Mouse (Mus musculus) forebrain, embryonic 11.5 days (tissue): ENCODE measurements around the gene C2cd5. TPM values are rescaled to one million over a fixed set of nuclear protein-coding genes. Genes with fewer than 3 reads are reported as not detected.

Source experiments
- ATAC-seq: fragments of 200-750 bp; cut with Nextera tagmentation; replicated peaks from 2 replicates; pipeline ENCODE4 v1.8.0; 2017; ENCODE audit warnings: moderate TSS enrichment; ENCODE audit not compliant: low FRiP score
- DNase-seq: peaks from one replicate; pipeline ENCODE4 v3.0.0-alpha.2; 2017; ENCODE audit warnings: low spot score
- H3K27ac ChIP-seq: fragments of 300-500 bp; sonication (generic); 2 replicates; pipeline ENCODE4 v1.5.1; 2014; ENCODE audit warnings: low read depth, low read length
- H3K27me3 ChIP-seq: fragments of 300-500 bp; sonication (generic); 2 replicates; pipeline ENCODE4 v1.6.1; 2014; ENCODE audit warnings: mild to moderate bottlenecking, low read length, mixed read lengths; ENCODE audit not compliant: control insufficient read depth, insufficient read depth
- H3K36me3 ChIP-seq: fragments of 300-500 bp; sonication (generic); 2 replicates; pipeline ENCODE4 v1.6.1; 2014; ENCODE audit warnings: mild to moderate bottlenecking, low read length, moderate library complexity, mixed read lengths; ENCODE audit not compliant: control insufficient read depth, insufficient read depth
- H3K4me1 ChIP-seq: fragments of 300-500 bp; sonication (generic); replicated peaks from 2 replicates; pipeline ENCODE4 v1.6.1; 2014; ENCODE audit warnings: low read length, mixed read lengths; ENCODE audit not compliant: control insufficient read depth, insufficient read depth
- H3K4me2 ChIP-seq: fragments of 300-500 bp; sonication (generic); 2 replicates; pipeline ENCODE4 v1.6.1; 2014; ENCODE audit warnings: low read depth, mild to moderate bottlenecking, low read length, moderate library complexity, mixed read lengths; ENCODE audit not compliant: severe bottlenecking
- H3K4me3 ChIP-seq: fragments of 300-500 bp; sonication (generic); 2 replicates; pipeline ENCODE4 v1.5.1; 2014; ENCODE audit warnings: low read depth, low read length
- H3K9ac ChIP-seq: fragments of 300-500 bp; sonication (generic); 2 replicates; pipeline ENCODE4 v1.6.1; 2014; ENCODE audit warnings: low read length
- H3K9me3 ChIP-seq: fragments of 300-500 bp; sonication (generic); 2 replicates; pipeline ENCODE4 v1.6.1; 2016; ENCODE audit warnings: low read length, mixed read lengths; ENCODE audit not compliant: control insufficient read depth
- WGBS: fragments of 180-500 bp; shearing (Covaris S2); extraction: QIAGEN DNeasy Blood & Tissue Kit; methylation state at CpG from one replicate; pipeline ENCODE4 v1.1.7; 2014; 5-methylcytosine and 5-hydroxymethylcytosine counted together
- polyA plus RNA-seq: library from polyadenylated mRNA; unstranded; fragments of >200 nt; fragmentation: Nextera tagmentation; extraction: Ambion mirVana; gene quantifications from 2 replicates; pipeline ENCODE4 v1.2.1, GENCODE M21; 2014

C2cd5 gene
- polyA plus RNA-seq, 1 experiment from 2014 or later, result 37.5 TPM

GRCm38 (mm10) chr6:143047538-143048258 lies 52.2 kb downstream of the C2cd5 start:
- WGBS, result 91% methylated on average over 15 of the region's 15 CpGs
- Histone ChIP-seq H3K9me3 (no peaks in the 10 kb centered on the region), H3K27me3 (no peaks in the 10 kb centered on the region), H3K4me1 (no peaks in the 10 kb centered on the region), H3K9ac (no peak overlapping the region), H3K4me2 (no peak overlapping the region), H3K27ac (no peak overlapping the region), H3K36me3 (no peaks in the 10 kb centered on the region; the same call in 1 of the 2 replicates), H3K4me3 (no peak overlapping the region)
- ATAC-seq, result no peak
- DNase-seq, result no peak

DNA sequence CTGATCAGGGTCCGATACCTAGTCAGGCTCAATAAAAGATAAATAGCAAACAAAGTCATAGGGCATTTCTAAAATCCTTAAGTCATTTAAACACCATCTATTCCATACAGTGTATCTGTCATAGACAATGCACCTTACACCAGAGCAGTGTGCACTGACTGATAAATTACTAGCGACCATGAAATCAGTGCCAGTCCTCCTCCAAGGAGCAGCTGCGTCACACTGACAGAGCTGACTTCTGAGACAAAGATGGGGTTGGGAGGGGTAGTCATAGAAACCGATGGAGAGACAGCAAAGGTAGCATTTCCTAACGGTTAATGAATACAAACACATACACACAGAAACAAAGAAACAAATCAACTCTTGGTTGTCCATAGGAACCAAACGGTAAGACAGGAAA lies 58.4 kb downstream of the C2cd5 start:
- no peak overlapping the region for H3K9ac ChIP-seq
- no peak overlapping the region for H3K4me2 ChIP-seq
- H3K36me3 ChIP-seq, result peaks cover 3% of the 10 kb centered on the region; the same call in 1 of the 2 replicates
- no peaks in the 10 kb centered on the region for H3K9me3 ChIP-seq
- no peak for ATAC-seq
- no peak overlapping the region for H3K27ac ChIP-seq
- H3K27me3 ChIP-seq, result no peaks in the 10 kb centered on the region
- DNase-seq, result no peak
- 86% methylated on average over 6 of the region's 6 CpGs for WGBS
- H3K4me3 ChIP-seq, result no peak overlapping the region
- H3K4me1 ChIP-seq, result no peaks in the 10 kb centered on the region

- Histone ChIP-seq H3K4me2 (no peak overlapping the region), H3K27ac (no peak overlapping the region), H3K27me3 (no peaks in the 10 kb centered on the region), H3K4me1 (no peaks in the 10 kb centered on the region), H3K9ac (no peak overlapping the region), H3K36me3 (peaks cover 3% of the 10 kb centered on the region; the same call in 1 of the 2 replicates), H3K4me3 (no peak overlapping the region), H3K9me3 (no peaks in the 10 kb centered on the region)
- ATAC-seq, result no peak
- DNase-seq, result no peak
- WGBS, result 75% methylated on average over 4 of the region's 4 CpGs
Observed at GRCm38 (mm10) chr6:143035261-143035660, 64.7 kb downstream of the C2cd5 start.

DNA sequence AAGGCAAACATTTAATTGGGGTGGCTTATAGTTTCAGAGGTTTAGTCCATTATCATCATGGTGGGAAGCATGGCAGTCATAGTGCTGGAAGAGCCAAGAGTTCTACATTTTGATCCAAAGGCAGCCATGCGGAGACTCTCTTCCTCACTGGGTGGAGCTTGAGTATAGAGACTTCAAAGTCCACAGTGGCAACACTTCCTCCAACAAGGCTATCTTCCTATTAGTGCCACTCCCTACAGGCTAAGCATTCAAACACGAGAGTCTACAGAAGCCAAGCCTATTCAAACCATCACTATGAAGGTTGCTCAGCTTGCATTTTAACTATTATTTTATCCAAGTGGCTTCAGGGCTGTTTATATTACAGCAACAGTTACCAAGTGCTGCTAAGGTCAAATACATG lies 65.4 kb downstream of the C2cd5 start:
- no peak for DNase-seq
- WGBS, result 93% methylated on average over 2 of the region's 2 CpGs
- H3K4me2 ChIP-seq, result no peak overlapping the region

GRCm38 (mm10) chr6:143030521-143030920 lies 69.4 kb downstream of the C2cd5 start:
- Histone ChIP-seq H3K27me3 (no peaks in the 10 kb centered on the region), H3K27ac (no peak overlapping the region), H3K9me3 (no peaks in the 10 kb centered on the region), H3K4me2 (no peak overlapping the region), H3K36me3 (no peaks in the 10 kb centered on the region; the same call in 1 of the 2 replicates), H3K4me3 (no peak overlapping the region), H3K4me1 (no peaks in the 10 kb centered on the region), H3K9ac (no peak overlapping the region)
- no peak for DNase-seq
- no peak for ATAC-seq
- WGBS, result 93% methylated on average over 5 of the region's 5 CpGs

More for the DNA sequence above, 65.4 kb downstream of the C2cd5 start:
- Histone ChIP-seq H3K27ac (no peak overlapping the region), H3K4me3 (no peak overlapping the region), H3K27me3 (no peaks in the 10 kb centered on the region), H3K9me3 (no peaks in the 10 kb centered on the region), H3K9ac (no peak overlapping the region), H3K36me3 (peaks cover 3% of the 10 kb centered on the region; the same call in 1 of the 2 replicates), H3K4me1 (no peaks in the 10 kb centered on the region)
- no peak for ATAC-seq

GRCm38 (mm10) chr6:143027896-143028295 lies 72.0 kb downstream of the C2cd5 start:
- peak; percentile 15 for DNase-seq
- no peak overlapping the region for H3K4me2 ChIP-seq
- no peaks in the 10 kb centered on the region for H3K9me3 ChIP-seq
- H3K4me3 ChIP-seq, result no peak overlapping the region
- H3K4me1 ChIP-seq, result no peaks in the 10 kb centered on the region
- WGBS, result 92% methylated on average over 4 of the region's 4 CpGs
- no peaks in the 10 kb centered on the region for H3K27me3 ChIP-seq
- no peak overlapping the region for H3K27ac ChIP-seq
- no peak for ATAC-seq
- no peaks in the 10 kb centered on the region; the same call in 1 of the 2 replicates for H3K36me3 ChIP-seq
- H3K9ac ChIP-seq, result no peak overlapping the region

- H3K36me3 ChIP-seq, result no peaks in the 10 kb centered on the region; the same call in 1 of the 2 replicates
Observed at GRCm38 (mm10) chr6:143027402-143027801, 72.5 kb downstream of the C2cd5 start.

GRCm38 (mm10) chr6:143023691-143024090 lies 76.2 kb downstream of the C2cd5 start:
- no peak for ATAC-seq
- no peaks in the 10 kb centered on the region for H3K9me3 ChIP-seq
- H3K27ac ChIP-seq, result no peak overlapping the region
- no peak for DNase-seq
- H3K4me1 ChIP-seq, result no peaks in the 10 kb centered on the region
- WGBS, result 92% methylated on average over 6 of the region's 6 CpGs
- no peaks in the 10 kb centered on the region; the same call in 1 of the 2 replicates for H3K36me3 ChIP-seq
- H3K9ac ChIP-seq, result no peak overlapping the region
- H3K27me3 ChIP-seq, result no peaks in the 10 kb centered on the region
- no peak overlapping the region for H3K4me2 ChIP-seq
- no peak overlapping the region for H3K4me3 ChIP-seq

More at GRCm38 (mm10) chr6:143027402-143027801, 72.5 kb downstream of the C2cd5 start:
- H3K9me3 ChIP-seq, result no peaks in the 10 kb centered on the region
- H3K4me3 ChIP-seq, result no peak overlapping the region
- ATAC-seq (no peak), DNase-seq (peak; percentile 42)
- no peak overlapping the region for H3K4me2 ChIP-seq
- no peaks in the 10 kb centered on the region for H3K27me3 ChIP-seq
- H3K9ac ChIP-seq, result no peak overlapping the region
- no peaks in the 10 kb centered on the region for H3K4me1 ChIP-seq
- WGBS, result 85% methylated on average over 10 of the region's 10 CpGs
- no peak overlapping the region for H3K27ac ChIP-seq

- H3K4me2 ChIP-seq, result no peak overlapping the region
- H3K4me3 ChIP-seq, result no peak overlapping the region
- no peak overlapping the region for H3K27ac ChIP-seq
- ATAC-seq (no peak), DNase-seq (no peak)
- no peaks in the 10 kb centered on the region for H3K9me3 ChIP-seq
- H3K4me1 ChIP-seq, result no peaks in the 10 kb centered on the region
- H3K9ac ChIP-seq, result no peak overlapping the region
- H3K36me3 ChIP-seq, result no peaks in the 10 kb centered on the region
- H3K27me3 ChIP-seq, result no peaks in the 10 kb centered on the region
- WGBS, result 91% methylated on average over 8 of the region's 8 CpGs
Observed at GRCm38 (mm10) chr6:143021756-143022155, 78.2 kb downstream of the C2cd5 start.
